29 mouse cellular contexts compared by ENCODE assay signal in the genomic region with DNA sequence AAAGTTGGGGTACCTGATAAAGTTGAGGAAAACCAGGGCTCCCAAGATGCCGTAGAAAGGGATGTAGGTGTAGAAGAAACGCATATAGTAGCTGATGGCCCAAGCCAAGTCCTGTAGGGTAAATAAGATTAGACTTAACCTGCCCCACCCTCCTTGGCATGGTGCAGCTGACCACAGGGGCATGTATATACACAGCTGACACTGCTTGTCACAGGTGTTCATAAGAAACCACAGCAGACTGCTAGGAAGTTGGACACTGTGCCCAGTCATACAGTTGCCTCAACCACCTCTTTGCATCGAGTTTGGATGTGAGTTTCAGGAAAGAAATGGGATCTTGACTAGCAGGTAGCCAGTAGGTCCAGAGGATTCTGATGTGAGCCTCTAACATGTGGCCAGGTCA. TPM values are rescaled to one million over a fixed set of nuclear protein-coding genes. Genes with fewer than 3 reads are reported as not detected.
DNase-seq lines count a peak whose midpoint lies in the region; ATAC-seq and TF ChIP-seq lines count a peak whose summit lies in the region.
"Had no signal": no experiment of that assay in that cellular context is flagged by ENCODE, and none has a peak within 500 bp of the region (broad histone marks: within the 10 kb centered on the region; RNA-seq: fewer than 3 reads in every experiment).

No protein-coding gene starts in this region.

- no peak for TF ChIP-seq EP300 in stomach, postnatal 0 days (optimal IDR thresholded peaks at IDR 0.05)

- no peak for ATAC-seq in liver, embryonic 11.5 days (replicated peaks; ENCODE audit: low FRiP score)
- ATAC-seq in megakaryocyte, adult 5-6 weeks (ENCODE audit: poor library complexity, severe bottlenecking): no peak
- ATAC-seq in megakaryocyte-erythroid progenitor cell, adult 5-6 weeks (replicated peaks; ENCODE audit: low FRiP score, low TSS enrichment, poor library complexity, severe bottlenecking): peak; percentile 15; the same call in 1 of the 2 replicates
- ATAC-seq in stomach, postnatal 0 days (ENCODE audit: low FRiP score, low TSS enrichment): peak; percentile 63
- ATAC-seq in erythroblast, adult 5-6 weeks (replicated peaks; ENCODE audit: low FRiP score, poor library complexity, severe bottlenecking): no peak
- ATAC-seq: activated CD4-positive, CD25-positive, alpha-beta regulatory T cell, adult 4 months; forebrain, embryonic 13.5 days; forebrain, embryonic 16.5 days had no signal

- no peak for TF ChIP-seq CTCF in liver, adult 2 months (IDR thresholded peaks at IDR 0.05; ENCODE audit: low read depth, low read length)
- no peak for TF ChIP-seq CTCF in stomach, postnatal 0 days (IDR thresholded peaks at IDR 0.05; ENCODE audit: low read depth)

- peaks cover 51% of the 10 kb centered on the region for H3K4me1 ChIP-seq in liver, adult 2 months (ENCODE audit: control insufficient read depth, insufficient read depth, low read length)
- H3K4me1 ChIP-seq in liver, embryonic 11.5 days (replicated peaks; ENCODE audit: control insufficient read depth, insufficient read depth, low read length): peaks cover 32% of the 10 kb centered on the region
- H3K4me1 ChIP-seq in megakaryocyte, embryonic 14.5 days: peaks cover 100% of the 10 kb centered on the region
- no peaks in the 10 kb centered on the region for H3K4me1 ChIP-seq in stomach, postnatal 0 days (replicated peaks; ENCODE audit: control insufficient read depth, insufficient read depth)
- H3K4me1 ChIP-seq: embryonic facial prominence, embryonic 10.5 days; embryonic facial prominence, embryonic 13.5 days; heart, embryonic 10.5 days had no signal

- H3K79me2 ChIP-seq in liver, adult 2 months (ENCODE audit: control insufficient read depth, insufficient read depth, low read length): 0 out of 2 replicates have a peak, but pooled peaks cover 4% of the 10 kb centered on the region

- no peak for TF ChIP-seq POLR2A in liver, adult 2 months (IDR thresholded peaks at IDR 0.05; ENCODE audit: extremely low read depth, insufficient read depth, low read length)

- WGBS in liver, adult 2 months: 73% methylated on average over 3 of the region's 3 CpGs
- 87% methylated on average over 3 of the region's 3 CpGs for WGBS in liver, embryonic 11.5 days
- 77% methylated on average over 3 of the region's 3 CpGs for WGBS in stomach, postnatal 0 days

- no peak overlapping the region for H3K9ac ChIP-seq in liver, adult 2 months (ENCODE audit: low read depth, low read length)
- H3K9ac ChIP-seq in liver, embryonic 11.5 days (ENCODE audit: low read depth, low read length): no peak overlapping the region
- H3K9ac ChIP-seq in stomach, postnatal 0 days (ENCODE audit: low read length): no peak overlapping the region
- H3K9ac ChIP-seq: embryonic facial prominence, embryonic 13.5 days; heart, embryonic 13.5 days; hindbrain, embryonic 14.5 days had no signal

- H3K27me3 ChIP-seq in liver, adult 2 months (ENCODE audit: control insufficient read depth, insufficient read depth, low read length): no peaks in the 10 kb centered on the region
- H3K27me3 ChIP-seq in liver, embryonic 11.5 days (replicated peaks; ENCODE audit: control insufficient read depth, insufficient read depth, low read length): no peaks in the 10 kb centered on the region
- no peaks in the 10 kb centered on the region for H3K27me3 ChIP-seq in megakaryocyte, embryonic 14.5 days (replicated peaks)
- H3K27me3 ChIP-seq in stomach, postnatal 0 days (ENCODE audit: control insufficient read depth, insufficient read depth, low read length): no peaks in the 10 kb centered on the region
- H3K27me3 ChIP-seq: embryonic facial prominence, embryonic 13.5 days; forebrain, embryonic 13.5 days; heart, embryonic 13.5 days had no signal

- H3K36me3 ChIP-seq in liver, adult 2 months (ENCODE audit: control insufficient read depth, insufficient read depth, low read length): peaks cover 87% of the 10 kb centered on the region
- H3K36me3 ChIP-seq in liver, embryonic 11.5 days (ENCODE audit: control insufficient read depth, insufficient read depth, low read length): peaks cover 58% of the 10 kb centered on the region
- H3K36me3 ChIP-seq in megakaryocyte, embryonic 14.5 days (replicated peaks; ENCODE audit: low read length): peaks cover 100% of the 10 kb centered on the region
- peaks cover 10% of the 10 kb centered on the region for H3K36me3 ChIP-seq in stomach, postnatal 0 days (ENCODE audit: control insufficient read depth, insufficient read depth, low read length)

- no peaks in the 10 kb centered on the region for H3K9me3 ChIP-seq in liver, embryonic 11.5 days (ENCODE audit: control insufficient read depth, low read length)
- H3K9me3 ChIP-seq in megakaryocyte, embryonic 14.5 days: peaks cover 8% of the 10 kb centered on the region; the same call in 1 of the 2 replicates
- no peaks in the 10 kb centered on the region for H3K9me3 ChIP-seq in stomach, postnatal 0 days (ENCODE audit: control insufficient read depth, low read length)
- H3K9me3 ChIP-seq: embryonic facial prominence, embryonic 10.5 days; embryonic facial prominence, embryonic 13.5 days; forebrain, embryonic 10.5 days; forebrain, embryonic 13.5 days; heart, embryonic 10.5 days; heart, embryonic 13.5 days had no signal

- no peak overlapping the region for H3K4me2 ChIP-seq in liver, embryonic 11.5 days
- no peak overlapping the region for H3K4me2 ChIP-seq in stomach, postnatal 0 days (replicated peaks; ENCODE audit: low read depth)
- H3K4me2 ChIP-seq: embryonic facial prominence, embryonic 13.5 days; forebrain, embryonic 13.5 days; heart, embryonic 13.5 days; hindbrain, embryonic 14.5 days had no signal

- H3K27ac ChIP-seq in liver, adult 2 months (replicated peaks; ENCODE audit: insufficient read depth, low read depth, low read length): peak overlapping the region; percentile 37
- no peak overlapping the region for H3K27ac ChIP-seq in liver, embryonic 11.5 days (ENCODE audit: low read depth, low read length)
- no peak overlapping the region for H3K27ac ChIP-seq in stomach, postnatal 0 days (replicated peaks)
- H3K27ac ChIP-seq: embryonic facial prominence, embryonic 10.5 days; embryonic facial prominence, embryonic 13.5 days; forebrain, embryonic 10.5 days; forebrain, embryonic 13.5 days; heart, adult 2 months; heart, embryonic 10.5 days; heart, embryonic 13.5 days; hindbrain, embryonic 14.5 days had no signal

- no peak for DNase-seq in liver, adult 2 months (ENCODE audit: extremely low read depth, low read depth, low spot score)
- no peak for DNase-seq in liver, embryonic 11.5 days (ENCODE audit: low spot score)
- no peak for DNase-seq in stomach, postnatal 0 days (ENCODE audit: low spot score)
- no peak for DNase-seq in left cerebral cortex, adult 9 months (ENCODE audit: low spot score in 2 of 2)
- DNase-seq: adrenal gland, adult 8-10 months; adrenal gland, postnatal 25 days; cerebellum, adult 11-12 months; cerebellum, adult 8-10 months; cerebellum, postnatal 10 days; cerebellum, postnatal 36 days; embryo, embryonic 11 days; gastrocnemius, postnatal 10 days; gastrocnemius, postnatal 36 days; heart, adult 2 months; heart, postnatal 14 days; heart, postnatal 4 days had no signal

- H3K4me3 ChIP-seq in liver, adult 2 months (ENCODE audit: insufficient read depth, low read depth, low read length): no peak overlapping the region
- H3K4me3 ChIP-seq in liver, embryonic 11.5 days (ENCODE audit: low read depth, low read length): no peak overlapping the region
- H3K4me3 ChIP-seq in megakaryocyte, embryonic 14.5 days (replicated peaks): peak overlapping the region; percentile 44
- H3K4me3 ChIP-seq in stomach, postnatal 0 days (ENCODE audit: low read depth, low read length): no peak overlapping the region
- H3K4me3 ChIP-seq: embryonic facial prominence, embryonic 10.5 days; embryonic facial prominence, embryonic 13.5 days; forebrain, embryonic 10.5 days; forebrain, embryonic 13.5 days; heart, adult 2 months; heart, embryonic 10.5 days; heart, embryonic 13.5 days had no signal

RNA-seq across cellular contexts. Expression of gene Fads3, which starts 25.1 kb away (rescaled TPM):
- 1.4 and 2.8 TPM in 2 replicates for total RNA-seq in liver, adult 2 months (2014; rRNA removed)
- polyA plus RNA-seq in liver, adult 2 months (2012; rRNA removed): 4.8 TPM in 2 replicates
- 7.2 and 7.3 TPM in 2 replicates for polyA plus RNA-seq in liver, embryonic 11.5 days (2014; fragmentation: Nextera tagmentation; extraction: Ambion mirVana)
- 3.6 and 19.1 TPM in 2 replicates for polyA plus RNA-seq in megakaryocyte, embryonic 14.5 days (2012; ENCODE audit: insufficient read depth, low replicate concordance)
- total RNA-seq in megakaryocyte, adult 5-6 weeks (2015): 0.76 and 0.91 TPM in 2 replicates
- 1.8 and 1.9 TPM in 2 replicates for total RNA-seq in megakaryocyte, adult 5-6 weeks (2017)
- 22.8 and 23.9 TPM in 2 replicates for total RNA-seq in megakaryocyte-erythroid progenitor cell, adult 5-6 weeks (2014; fragmentation: Nextera tagmentation)
- total RNA-seq in megakaryocyte-erythroid progenitor cell, adult 5-6 weeks (2017): 15.9 and 18.7 TPM in 2 replicates
- 27.5 and 31.2 TPM in 2 replicates for polyA plus RNA-seq in stomach, postnatal 0 days (2015; fragmentation: Nextera tagmentation; extraction: Ambion mirVana)
- 1.7 and 12.1 TPM in 2 replicates for total RNA-seq in erythroblast, adult 5-6 weeks (2015; ENCODE audit: low replicate concordance)
- total RNA-seq in erythroblast, adult 5-6 weeks (2017; ENCODE audit: low replicate concordance): 9.3 and 18.5 TPM in 2 replicates
- polyA plus RNA-seq: activated CD4-positive, CD25-positive, alpha-beta regulatory T cell, adult 4 months had no signal

RNA-seq across cellular contexts. Expression of gene Fads2, which starts 35.0 kb away (rescaled TPM):
- total RNA-seq in liver, adult 2 months (2014; rRNA removed): 284 and 293 TPM in 2 replicates
- 586 and 618 TPM in 2 replicates for polyA plus RNA-seq in liver, adult 2 months (2012; rRNA removed)
- polyA plus RNA-seq in liver, embryonic 11.5 days (2014; fragmentation: Nextera tagmentation; extraction: Ambion mirVana): 48.8 and 54.3 TPM in 2 replicates
- polyA plus RNA-seq in megakaryocyte, embryonic 14.5 days (2012; ENCODE audit: insufficient read depth, low replicate concordance): 111 and 271 TPM in 2 replicates
- total RNA-seq in megakaryocyte, adult 5-6 weeks (2015): 3.0 and 7.6 TPM in 2 replicates
- 3.1 and 4.3 TPM in 2 replicates for total RNA-seq in megakaryocyte, adult 5-6 weeks (2017)
- 67.8 and 78.3 TPM in 2 replicates for total RNA-seq in megakaryocyte-erythroid progenitor cell, adult 5-6 weeks (2014; fragmentation: Nextera tagmentation)
- total RNA-seq in megakaryocyte-erythroid progenitor cell, adult 5-6 weeks (2017): 47.2 and 69.6 TPM in 2 replicates
- polyA plus RNA-seq in stomach, postnatal 0 days (2015; fragmentation: Nextera tagmentation; extraction: Ambion mirVana): 34.6 and 35.3 TPM in 2 replicates
- total RNA-seq in erythroblast, adult 5-6 weeks (2015; ENCODE audit: low replicate concordance): 5.2 and 9.0 TPM in 2 replicates
- total RNA-seq in erythroblast, adult 5-6 weeks (2017; ENCODE audit: low replicate concordance): 4.6 and 5.8 TPM in 2 replicates

Comparison
In these comparisons a context has a peak if more than half of its experiments do, and no peak if none do; other contexts are left out.
1. ATAC-seq: peak in megakaryocyte-erythroid progenitor cell, adult 5-6 weeks (single experiment) and stomach, postnatal 0 days (single experiment); none in liver, embryonic 11.5 days (single experiment), megakaryocyte, adult 5-6 weeks (single experiment) and erythroblast, adult 5-6 weeks (single experiment).
2. RNA of gene Fads2, which starts 35.0 kb away (total RNA-seq): 284 to 293 TPM in liver, adult 2 months and 47.2 to 78.3 TPM in megakaryocyte-erythroid progenitor cell, adult 5-6 weeks; 4.6 to 9.0 TPM in erythroblast, adult 5-6 weeks and 3.0 to 7.6 TPM in megakaryocyte, adult 5-6 weeks; every median in the first group is over 4 times any median in the second.